Mouse (Mus musculus) spleen, adult 12 weeks (tissue): ENCODE data around the gene Pygo2.
"Not testable (repeated sequence)": the region's sequence is repeated elsewhere in the genome, so short reads cannot be mapped to it uniquely, and the experiment has no call there.

Source experiments
- DNase-seq: peaks from one replicate; pipeline ENCODE4 v3.0.0; 2022; ENCODE audit warnings: low spot score

The Pygo2 gene

GRCm38 (mm10) chr3:89420421-89420820 is 9.6 kb upstream of the Pygo2 start:
- DNase-seq: no peak

DNA sequence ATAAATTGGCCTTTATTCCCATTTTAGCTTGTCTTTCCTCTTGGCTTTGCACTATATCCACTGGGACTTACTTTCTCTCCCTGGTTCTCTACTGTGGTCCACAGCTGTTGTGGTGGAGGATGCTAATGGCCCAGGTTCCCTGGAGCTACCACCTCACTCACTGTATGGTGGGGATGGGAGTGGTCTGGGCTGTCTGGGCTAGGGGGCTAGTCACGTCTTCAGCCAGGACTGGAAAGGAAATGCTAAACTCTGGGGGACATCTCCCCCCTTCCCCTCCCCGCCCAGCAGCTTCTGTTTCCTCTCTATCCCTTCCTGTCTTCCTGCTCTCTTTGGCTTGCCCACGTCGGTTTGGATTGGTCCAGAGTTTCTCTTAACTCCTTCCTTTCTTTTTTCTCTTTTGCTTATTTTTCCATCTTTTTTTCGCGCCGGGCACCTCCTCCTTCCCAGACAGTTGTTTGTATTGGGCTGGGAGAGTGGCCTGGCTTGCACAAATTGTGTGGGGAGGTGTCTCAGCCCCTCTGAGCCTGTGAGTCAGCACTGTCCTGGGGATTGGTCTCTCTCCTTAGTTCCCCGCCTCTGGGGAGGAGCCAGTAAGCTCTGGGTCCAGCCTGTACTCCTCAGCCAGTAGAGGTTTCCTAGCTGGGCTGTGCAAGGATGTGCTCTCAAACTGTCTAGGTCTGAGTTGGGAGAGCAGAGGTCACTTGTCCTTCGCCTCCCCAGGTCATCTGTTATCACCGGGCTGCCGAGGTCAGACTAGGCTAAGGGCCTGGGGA is 8.8 kb upstream of the Pygo2 start:
- DNase-seq: peak; percentile 58

DNA sequence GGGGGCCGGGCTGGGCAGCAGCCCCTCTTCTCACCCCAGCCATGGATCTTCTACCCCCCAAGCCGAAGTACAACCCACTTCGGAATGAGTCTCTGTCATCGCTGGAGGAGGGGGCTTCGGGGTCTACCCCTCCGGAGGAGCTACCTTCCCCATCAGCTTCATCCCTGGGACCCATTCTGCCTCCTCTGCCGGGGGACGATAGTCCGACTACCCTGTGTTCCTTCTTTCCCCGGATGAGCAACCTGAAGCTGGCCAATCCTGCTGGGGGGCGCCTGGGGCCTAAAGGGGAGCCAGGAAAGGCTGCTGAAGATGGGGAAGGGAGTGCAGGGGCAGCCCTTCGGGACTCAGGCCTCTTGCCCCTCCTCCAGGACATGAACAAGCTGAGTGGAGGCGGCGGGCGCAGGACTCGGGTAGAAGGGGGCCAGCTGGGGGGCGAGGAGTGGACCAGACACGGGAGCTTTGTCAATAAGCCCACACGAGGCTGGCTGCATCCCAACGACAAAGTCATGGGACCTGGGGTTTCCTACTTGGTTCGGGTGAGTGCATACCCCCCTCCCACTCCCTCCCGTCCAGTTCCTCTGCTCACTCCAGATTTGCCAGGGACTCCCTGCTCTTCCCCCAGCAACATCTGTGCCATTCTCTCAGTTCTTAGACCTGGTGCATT is 8.1 kb upstream of the Pygo2 start:
- no peak for DNase-seq

DNA sequence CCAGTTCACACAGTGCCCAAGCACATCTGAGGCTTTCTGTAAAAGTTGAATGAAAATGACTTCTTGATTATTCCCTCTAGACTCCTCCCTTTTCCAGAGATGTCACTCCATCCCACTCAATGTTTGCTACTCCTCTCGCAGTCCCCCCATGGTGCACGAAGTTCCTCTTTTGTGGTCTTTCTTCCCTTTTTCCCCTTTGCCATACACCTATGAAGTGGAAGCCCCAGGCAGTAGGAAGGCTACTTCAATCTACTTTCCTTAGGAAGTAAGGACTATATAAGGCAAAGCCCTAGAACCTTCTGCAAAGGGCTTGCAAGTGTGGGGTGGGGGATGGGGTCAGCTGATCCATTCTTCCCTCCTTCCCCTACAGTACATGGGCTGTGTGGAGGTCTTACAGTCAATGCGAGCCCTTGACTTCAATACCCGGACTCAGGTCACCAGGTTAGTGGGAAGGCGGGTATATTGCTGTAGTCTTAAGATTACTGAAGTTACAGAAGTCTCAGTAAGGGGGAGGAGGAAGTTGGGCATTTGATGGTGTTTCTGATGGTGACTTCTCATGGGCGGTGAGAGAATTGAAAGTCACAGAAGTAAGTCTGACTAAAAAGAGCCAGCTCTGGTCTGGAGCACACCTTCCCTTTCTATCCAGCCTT is 7.3 kb upstream of the Pygo2 start:
- DNase-seq: no peak

DNA sequence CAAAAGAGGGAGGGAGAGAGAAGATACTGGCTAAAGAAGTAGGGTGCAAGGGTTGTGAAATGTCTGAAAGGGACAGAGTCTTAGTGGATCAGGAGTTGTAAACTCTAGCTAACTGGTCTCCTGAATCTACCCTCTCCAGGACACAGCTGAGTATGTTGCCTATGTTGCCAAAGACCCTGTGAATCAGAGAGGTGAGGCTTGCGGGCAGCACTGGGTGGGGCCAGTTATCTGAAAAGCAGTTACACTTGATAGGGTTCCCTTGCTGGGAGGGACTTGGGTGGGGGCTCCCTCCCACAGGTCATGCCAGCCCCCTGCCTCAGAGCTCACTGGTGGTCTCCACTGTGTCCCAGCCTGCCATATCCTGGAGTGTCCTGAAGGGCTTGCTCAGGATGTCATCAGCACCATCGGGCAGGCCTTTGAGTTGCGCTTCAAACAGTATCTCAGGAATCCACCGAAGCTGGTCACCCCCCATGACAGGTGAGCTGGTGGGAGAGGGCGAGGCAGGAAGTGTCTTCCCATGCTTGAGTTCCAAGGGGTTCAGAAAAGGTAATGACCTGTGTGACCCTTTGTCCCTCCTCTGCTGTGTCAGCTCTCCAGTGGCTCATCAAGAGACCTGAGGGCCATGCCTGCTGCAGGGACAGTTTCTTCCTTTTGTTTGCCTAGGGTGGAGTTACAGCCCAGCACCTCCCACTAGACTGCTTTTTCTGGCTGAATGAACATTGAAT is 5.4 kb upstream of the Pygo2 start:
- DNase-seq: no peak

- no peak for DNase-seq
These were observed 4.9 kb upstream of the Pygo2 start for GRCm38 (mm10) chr3:89425141-89425525.

- no peak for DNase-seq
These were observed 4.1 kb upstream of the Pygo2 start for GRCm38 (mm10) chr3:89425876-89426275.

DNA sequence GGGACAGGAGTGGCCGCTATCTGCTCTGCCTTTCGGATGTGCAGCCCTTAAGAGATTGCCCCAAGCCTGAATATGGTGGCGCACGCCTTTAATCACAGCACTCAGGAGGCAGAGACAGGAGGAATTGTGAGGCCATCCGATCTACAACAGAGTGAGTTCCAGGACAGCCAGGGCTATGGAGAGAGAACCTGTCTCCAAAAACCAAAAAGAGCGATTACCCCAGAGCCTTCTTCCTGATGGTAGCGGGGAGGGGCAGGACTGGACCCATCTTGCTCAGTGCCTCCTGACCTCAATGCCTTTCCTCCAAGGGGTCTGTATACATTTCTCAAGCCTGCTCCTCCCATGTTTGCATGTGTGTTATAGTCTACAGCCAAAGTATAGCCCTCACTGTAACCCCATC is 993 bp upstream of the Pygo2 start:
- not testable (repeated sequence) for DNase-seq

DNA sequence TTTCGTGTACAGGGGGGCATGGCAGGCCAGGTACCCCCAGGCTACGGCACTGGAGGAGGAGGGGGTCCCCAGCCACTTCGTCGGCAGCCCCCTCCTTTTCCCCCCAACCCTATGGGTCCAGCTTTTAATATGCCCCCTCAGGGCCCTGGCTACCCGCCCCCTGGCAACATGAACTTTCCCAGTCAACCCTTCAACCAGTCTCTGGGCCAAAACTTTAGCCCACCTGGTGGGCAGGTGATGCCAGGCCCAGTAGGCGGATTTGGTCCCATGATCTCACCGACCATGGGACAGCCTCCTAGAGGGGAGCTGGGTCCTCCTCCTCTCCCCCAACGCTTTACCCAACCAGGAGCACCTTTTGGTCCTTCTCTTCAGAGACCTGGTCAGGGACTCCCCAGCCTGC is 2.6 kb downstream of the Pygo2 start:
- DNase-seq: no peak

DNA sequence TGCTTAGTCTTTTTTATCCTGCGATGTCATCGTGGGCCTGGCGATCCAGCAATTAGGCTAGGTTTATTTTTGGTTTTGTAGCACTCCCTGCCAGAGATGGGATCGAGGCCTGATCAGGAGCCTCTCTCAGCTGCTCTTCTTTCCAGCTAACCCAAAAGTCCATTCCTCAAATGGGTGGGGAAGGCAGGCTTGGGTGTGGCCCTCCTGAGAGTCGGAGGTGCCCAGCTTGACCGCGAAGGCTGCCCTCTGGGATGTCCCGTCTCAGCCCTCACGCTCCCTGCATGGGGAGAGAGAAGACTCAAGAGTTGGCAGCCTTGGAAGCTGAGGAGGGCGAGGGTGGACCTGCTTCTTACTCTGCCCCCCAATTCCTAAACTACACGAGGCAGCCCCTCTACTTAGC is 4.5 kb downstream of the Pygo2 start:
- DNase-seq: no peak

GRCm38 (mm10) chr3:89435041-89435440 is 5.0 kb downstream of the Pygo2 start:
- DNase-seq: no peak

DNA sequence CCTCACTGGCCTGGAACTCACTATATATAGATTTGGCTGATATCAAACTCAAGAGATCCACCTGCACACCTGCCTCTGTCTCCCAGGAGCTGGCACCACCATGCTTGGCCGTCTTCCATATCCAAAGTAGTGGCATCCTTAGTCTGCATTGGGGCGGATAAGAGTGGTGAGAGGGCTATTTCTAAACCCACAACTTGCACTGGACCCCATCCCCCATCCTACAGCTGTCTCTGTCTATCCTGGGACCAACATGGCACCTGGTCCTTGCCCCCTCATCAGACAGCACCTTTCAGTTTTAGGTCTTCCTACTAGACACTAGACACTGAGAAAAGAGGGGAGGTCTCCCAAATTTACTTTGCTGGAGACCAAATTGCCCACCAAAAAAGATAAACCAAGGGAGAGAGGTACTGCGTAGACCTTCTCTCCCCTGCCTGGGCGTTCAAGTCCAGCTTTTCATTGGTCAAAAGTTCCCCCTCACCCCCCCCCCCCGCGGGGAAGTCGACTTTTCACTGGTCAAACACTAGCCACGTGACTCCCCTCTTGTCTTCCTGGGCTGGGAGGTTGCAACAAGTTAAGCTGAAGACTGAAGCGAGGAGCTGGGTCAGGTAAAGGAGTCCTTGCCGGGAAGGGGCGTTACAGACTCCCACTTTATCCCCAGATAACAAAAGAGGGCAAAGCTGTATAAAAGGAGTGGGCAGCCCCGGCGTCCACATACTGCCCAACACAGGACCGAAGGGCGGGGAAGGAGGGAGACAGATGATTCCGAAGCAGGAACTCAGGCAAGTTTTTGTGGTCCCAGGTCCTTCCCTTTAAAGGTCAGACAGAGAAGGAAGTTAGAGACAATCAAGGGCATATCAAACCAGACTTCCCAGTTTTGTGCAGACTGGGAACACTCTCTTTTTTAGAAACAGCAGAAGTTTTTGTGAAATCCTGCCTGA is 6.4 kb downstream of the Pygo2 start, which contains the start of gene Pbxip1:
Gene Pbxip1, plus strand, starts transcription at position 531 of the 938 bp plus-strand sequence.
- DNase-seq: no peak

DNA sequence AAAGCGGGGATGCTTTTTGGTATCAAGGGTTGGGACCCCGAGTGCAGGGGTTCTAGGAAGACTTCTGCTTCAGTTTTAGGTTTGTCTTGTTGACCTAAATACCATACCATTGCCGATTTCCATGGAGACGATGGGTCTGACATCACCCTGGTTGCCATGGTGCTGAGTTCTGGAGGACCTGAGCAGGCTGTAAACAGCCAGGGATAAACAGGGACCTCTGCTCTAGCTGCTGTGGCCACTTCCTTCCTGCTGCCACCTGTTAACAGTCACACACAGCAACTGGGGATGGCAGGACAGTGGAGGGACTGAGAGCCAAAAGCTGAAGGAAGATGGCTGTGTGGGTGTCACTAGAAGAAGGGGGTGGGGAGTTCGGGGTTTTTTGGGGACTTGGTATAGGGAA is 7.3 kb downstream of the Pygo2 start:
- DNase-seq: no peak

- no peak for DNase-seq
These were observed 10.7 kb downstream of the Pygo2 start for GRCm38 (mm10) chr3:89440691-89441090.

DNA sequence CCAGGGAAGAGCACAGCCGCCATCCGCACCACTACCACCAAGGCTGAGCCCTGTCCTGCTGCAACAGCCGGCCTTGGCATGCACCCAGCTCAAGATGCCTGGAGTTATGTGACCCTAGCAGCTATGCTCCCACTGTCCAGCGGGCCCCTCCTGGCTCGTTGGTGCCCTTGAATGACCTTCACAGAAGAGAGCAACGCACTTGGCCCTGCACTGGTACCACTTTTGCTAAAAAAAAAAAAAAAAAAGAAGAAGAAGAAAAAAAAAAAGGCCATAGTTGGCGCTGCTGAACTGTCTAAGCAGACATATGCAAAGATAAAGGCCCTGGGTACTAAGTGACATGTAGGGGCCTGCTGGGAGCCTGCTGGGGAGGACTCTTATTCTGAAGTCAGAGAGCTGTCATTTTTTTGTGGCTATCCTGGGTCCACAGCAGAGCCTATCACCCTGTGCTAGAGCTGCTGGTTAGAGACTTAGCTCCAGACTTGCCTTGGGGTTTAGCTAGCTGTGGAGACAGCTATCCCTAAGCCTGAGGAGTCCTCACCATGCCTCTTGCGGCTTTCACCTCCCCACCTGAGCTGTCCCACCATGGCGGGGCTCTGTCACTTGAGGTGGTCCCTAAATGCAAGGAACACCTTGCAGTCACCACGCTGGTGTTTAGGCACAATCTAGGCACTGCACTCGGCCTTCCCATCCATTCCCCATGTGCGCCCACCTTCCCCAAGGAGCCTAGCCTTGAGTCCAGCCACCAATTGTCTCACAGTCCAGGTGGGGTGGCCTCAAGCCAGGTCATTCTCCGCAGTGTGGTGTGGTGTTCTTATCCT is 18.9 kb downstream of the Pygo2 start:
- peak; percentile 29 for DNase-seq

DNA sequence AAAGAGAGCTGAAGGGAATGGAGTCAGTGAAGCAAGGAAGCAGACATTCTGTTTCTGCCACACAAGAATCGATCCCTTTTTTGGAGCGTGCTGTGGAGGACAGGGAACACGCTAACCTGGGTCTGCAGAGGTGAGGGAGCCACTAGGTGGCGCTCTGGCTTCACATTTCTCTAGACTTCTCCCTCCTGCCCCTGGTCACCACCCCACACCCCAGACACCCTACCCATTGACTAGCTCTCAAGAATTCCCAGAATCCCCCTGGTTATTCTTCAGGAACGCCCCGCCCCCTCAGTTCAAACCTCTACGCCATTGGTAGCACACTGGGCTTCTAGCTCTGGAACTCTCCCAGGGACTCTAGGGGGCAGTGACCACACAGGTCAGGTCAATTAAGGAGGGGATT is 19.5 kb downstream of the Pygo2 start:
- peak; percentile 70 for DNase-seq

DNA sequence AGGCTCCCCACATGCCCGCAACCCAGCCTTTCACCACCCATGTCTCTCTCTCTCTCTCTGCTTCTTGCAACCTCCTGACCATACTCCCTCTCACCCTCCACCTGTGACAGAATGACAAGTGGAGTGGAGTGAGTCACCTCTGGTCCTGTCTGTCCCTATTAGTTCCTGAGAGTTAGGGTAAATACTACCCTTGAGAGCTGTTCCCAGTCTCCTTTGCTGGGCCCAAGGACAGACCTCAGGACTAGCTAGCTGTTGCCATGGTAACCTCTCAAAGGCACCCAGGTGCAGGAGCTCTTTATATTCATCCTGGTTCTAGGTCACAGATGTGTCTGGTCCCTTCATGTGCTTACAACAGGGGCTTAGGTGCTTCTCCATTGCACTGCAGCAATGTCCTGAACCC is 21.9 kb downstream of the Pygo2 start:
- DNase-seq: no peak

GRCm38 (mm10) chr3:89454401-89455177 is 24.6 kb downstream of the Pygo2 start, which contains the start of gene Pmvk:
Gene Pmvk (plus strand): TSS chr3:89454541.
- no peak for DNase-seq

DNA sequence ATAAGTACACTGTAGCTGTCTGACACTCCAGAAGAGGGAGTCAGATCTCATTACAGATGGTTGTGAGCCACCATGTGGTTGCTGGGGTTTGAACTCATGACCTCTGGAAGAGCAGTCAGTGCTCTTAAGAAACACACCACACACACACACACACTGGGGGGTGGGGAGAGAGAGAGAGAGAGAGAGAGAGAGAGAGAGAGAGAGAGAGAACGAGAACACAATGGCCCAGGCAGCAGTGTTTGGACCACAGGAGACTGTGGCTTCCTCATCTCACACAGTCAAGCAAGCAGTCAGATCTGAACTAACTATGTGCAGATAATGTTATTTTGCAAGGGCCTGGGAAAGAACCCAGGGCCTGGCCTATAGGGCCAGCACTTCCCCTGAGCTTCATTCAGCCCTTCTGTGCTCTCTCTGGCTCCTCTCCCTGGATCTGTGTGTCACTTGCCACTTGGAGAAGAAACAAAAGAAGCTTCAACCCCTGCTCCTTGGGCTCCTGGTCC is 25.8 kb downstream of the Pygo2 start:
- DNase-seq: no peak
